Mouse (Mus musculus) embryonic fibroblast, embryonic 13.5 days (primary cell): ENCODE data around the gene Fbxw4. TPM values are rescaled to one million over a fixed set of nuclear protein-coding genes. Genes with fewer than 3 reads are reported as not detected.

ENCODE experiments used
- H3K27ac ChIP-seq: 2 replicates; pipeline ENCODE4 v1.5.1; 2012; ENCODE audit warnings: low read length, control low read depth, inconsistent platforms; ENCODE audit not compliant: insufficient read depth
- H3K4me1 ChIP-seq: 2 replicates; pipeline ENCODE4 v1.6.1; 2011; ENCODE audit warnings: low read length; ENCODE audit not compliant: control insufficient read depth, insufficient read depth
- H3K4me3 ChIP-seq: 2 replicates; pipeline ENCODE4 v1.5.1; 2011; ENCODE audit warnings: mild to moderate bottlenecking, control low read depth, low read length; ENCODE audit not compliant: insufficient read depth
- CTCF ChIP-seq: IDR thresholded peaks from 2 replicates; pipeline ENCODE4 v1.5.1; 2011; ENCODE audit warnings: mild to moderate bottlenecking, control low read depth, low read length, moderate library complexity, borderline replicate concordance; ENCODE audit not compliant: insufficient read depth
- POLR2A ChIP-seq: IDR thresholded peaks from 2 replicates; pipeline ENCODE4 v1.6.1; 2011; ENCODE audit warnings: low read depth, mild to moderate bottlenecking, control low read depth, low read length, moderate library complexity
- polyA plus RNA-seq: library from polyadenylated mRNA; stranded (reverse); fragments of >200 nt; gene quantifications from 2 replicates; pipeline ENCODE4 v1.2.4, GENCODE M21; 2011; ENCODE audit warnings: low read depth; ENCODE audit not compliant: missing spikeins, insufficient read length

The Fbxw4 gene
- polyA plus RNA-seq, 1 experiment: 18.0 TPM

- Histone ChIP-seq H3K4me3 (no peak overlapping the region), H3K27ac (no peak overlapping the region), H3K4me1 (no peaks in the 10 kb centered on the region)
- TF ChIP-seq POLR2A: no peak
- TF ChIP-seq CTCF: no peak
These were observed 28.5 kb downstream of the Fbxw4 start for GRCm38 (mm10) chr19:45631584-45631983.

DNA sequence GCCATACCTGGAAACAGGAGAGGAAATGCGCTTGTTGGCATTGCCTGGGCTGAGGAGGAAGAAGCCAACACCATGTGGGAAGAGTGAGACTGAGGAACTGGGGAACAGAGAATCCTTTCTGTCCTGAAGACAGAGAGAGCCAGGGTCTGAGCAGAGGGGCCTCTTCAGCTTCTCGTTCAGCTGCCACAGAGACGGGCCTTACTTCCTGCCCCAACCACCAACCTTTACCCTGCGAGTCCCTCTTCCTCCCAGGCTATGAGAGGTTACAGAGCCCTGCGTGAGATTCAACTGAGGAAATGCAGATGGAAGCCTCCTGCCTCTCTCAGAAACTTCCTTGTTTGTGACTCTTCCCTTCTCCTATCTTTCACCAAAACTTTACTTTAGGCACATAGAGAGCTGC lies 29.2 kb downstream of the Fbxw4 start:
- no peaks in the 10 kb centered on the region for H3K4me1 ChIP-seq
- no peak overlapping the region for H3K27ac ChIP-seq
- no peak overlapping the region for H3K4me3 ChIP-seq
- TF ChIP-seq POLR2A (no peak), CTCF (no peak)

DNA sequence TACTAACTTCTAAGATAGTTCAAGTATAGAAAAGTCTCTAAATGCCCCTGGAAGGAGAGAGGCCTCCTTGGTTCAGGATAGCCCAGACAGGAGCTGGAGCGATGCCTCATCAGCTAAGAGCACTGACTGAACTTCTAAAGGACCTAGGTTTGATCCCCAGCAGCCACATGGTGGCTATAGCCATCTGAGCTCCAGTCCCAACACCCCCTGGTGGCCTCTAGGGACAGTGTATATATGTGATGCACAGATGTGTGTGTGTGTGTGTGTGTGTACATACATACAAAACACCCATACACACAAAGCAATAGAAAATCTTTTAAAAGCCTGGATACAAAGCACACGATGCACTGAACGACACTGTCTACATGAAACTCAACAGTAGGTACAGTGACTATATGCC lies 30.9 kb downstream of the Fbxw4 start:
- H3K4me1 ChIP-seq: no peaks in the 10 kb centered on the region
- no peak overlapping the region for H3K27ac ChIP-seq
- no peak overlapping the region for H3K4me3 ChIP-seq
- TF ChIP-seq POLR2A: no peak
- no peak for TF ChIP-seq CTCF

- no peak for TF ChIP-seq POLR2A
- no peak for TF ChIP-seq CTCF
- no peak overlapping the region for H3K4me3 ChIP-seq
- H3K27ac ChIP-seq: no peak overlapping the region
- no peaks in the 10 kb centered on the region for H3K4me1 ChIP-seq
These were observed 31.5 kb downstream of the Fbxw4 start for GRCm38 (mm10) chr19:45628649-45629048.

- Histone ChIP-seq H3K4me1 (no peaks in the 10 kb centered on the region), H3K4me3 (no peak overlapping the region), H3K27ac (no peak overlapping the region)
- TF ChIP-seq POLR2A (no peak), CTCF (no peak)
These were observed 33.1 kb downstream of the Fbxw4 start for GRCm38 (mm10) chr19:45627036-45627435.

- TF ChIP-seq CTCF: no peak
- no peak for TF ChIP-seq POLR2A
- Histone ChIP-seq H3K4me1 (no peaks in the 10 kb centered on the region), H3K4me3 (no peak overlapping the region), H3K27ac (no peak overlapping the region)
These were observed 36.4 kb downstream of the Fbxw4 start for GRCm38 (mm10) chr19:45623710-45624109.

DNA sequence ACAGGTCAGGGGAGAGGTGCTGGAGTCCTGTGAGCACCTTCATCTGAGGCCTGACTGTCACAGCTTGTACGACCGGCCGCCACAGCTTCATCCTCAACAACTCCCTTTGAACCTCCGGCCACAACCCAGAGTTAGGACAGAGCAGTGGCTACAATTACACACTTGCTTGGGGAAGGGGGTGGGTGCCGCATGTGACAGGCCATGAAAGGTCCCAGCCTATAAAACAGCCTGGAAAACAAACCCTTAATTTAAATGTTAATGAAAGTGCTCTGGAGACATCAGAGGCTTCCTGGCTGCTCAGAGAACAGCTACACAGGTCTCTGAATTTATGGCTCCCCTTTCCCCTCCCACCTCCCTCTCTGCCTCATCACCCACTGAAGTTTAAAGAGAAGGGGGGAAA lies 38.0 kb downstream of the Fbxw4 start:
- Histone ChIP-seq H3K4me3 (no peak overlapping the region), H3K27ac (no peak overlapping the region)
- no peak for TF ChIP-seq POLR2A

GRCm38 (mm10) chr19:45621061-45621460 lies 39.1 kb downstream of the Fbxw4 start:
- TF ChIP-seq POLR2A (no peak), CTCF (no peak)
- Histone ChIP-seq H3K4me3 (no peak overlapping the region), H3K4me1 (no peaks in the 10 kb centered on the region), H3K27ac (no peak overlapping the region)

More for the DNA sequence above, 38.0 kb downstream of the Fbxw4 start:
- H3K4me1 ChIP-seq: no peaks in the 10 kb centered on the region

- TF ChIP-seq POLR2A: no peak
- TF ChIP-seq CTCF: no peak
- H3K27ac ChIP-seq: no peak overlapping the region
- H3K4me1 ChIP-seq: no peaks in the 10 kb centered on the region
- H3K4me3 ChIP-seq: no peak overlapping the region
These were observed 40.2 kb downstream of the Fbxw4 start for GRCm38 (mm10) chr19:45619744-45620501.

- TF ChIP-seq CTCF: no peak
- TF ChIP-seq POLR2A: no peak
- no peak overlapping the region for H3K27ac ChIP-seq
- no peak overlapping the region for H3K4me3 ChIP-seq
- H3K4me1 ChIP-seq: no peaks in the 10 kb centered on the region
These were observed 41.9 kb downstream of the Fbxw4 start for GRCm38 (mm10) chr19:45618184-45618583.

DNA sequence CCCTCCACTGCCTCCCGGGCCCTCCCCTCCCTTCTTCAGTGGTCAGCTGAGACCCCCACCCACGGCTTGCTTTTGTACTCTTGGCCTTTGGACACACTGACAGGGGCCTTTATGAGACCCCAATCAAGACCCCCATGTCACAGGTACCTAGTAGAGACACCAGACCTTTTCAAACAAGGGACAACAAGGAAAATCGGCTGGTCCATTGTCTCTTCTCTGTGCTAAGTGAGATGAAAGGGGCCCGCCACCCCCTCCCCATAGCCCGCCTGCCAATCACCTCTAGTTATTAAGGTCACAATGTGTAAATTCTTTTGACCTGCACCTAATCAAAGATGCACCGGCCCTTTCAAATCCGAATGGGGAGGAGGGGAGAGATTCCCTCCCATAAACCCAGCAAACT lies 43.4 kb downstream of the Fbxw4 start:
- no peak overlapping the region for H3K4me3 ChIP-seq
- TF ChIP-seq POLR2A (no peak), CTCF (no peak)
- H3K27ac ChIP-seq: no peak overlapping the region
- H3K4me1 ChIP-seq: no peaks in the 10 kb centered on the region
